Mouse (Mus musculus): ENCODE measurements at regions not wholly inside any gene's neighbourhood (a gene's known extent, or its start where the extent isn't known, plus 50 kb on each side); places are given as distances from the start of the nearest gene placed in this dataset.
A peak's percentile ranks its signal among the peaks of the same experiment; 100 is the strongest.

DNA sequence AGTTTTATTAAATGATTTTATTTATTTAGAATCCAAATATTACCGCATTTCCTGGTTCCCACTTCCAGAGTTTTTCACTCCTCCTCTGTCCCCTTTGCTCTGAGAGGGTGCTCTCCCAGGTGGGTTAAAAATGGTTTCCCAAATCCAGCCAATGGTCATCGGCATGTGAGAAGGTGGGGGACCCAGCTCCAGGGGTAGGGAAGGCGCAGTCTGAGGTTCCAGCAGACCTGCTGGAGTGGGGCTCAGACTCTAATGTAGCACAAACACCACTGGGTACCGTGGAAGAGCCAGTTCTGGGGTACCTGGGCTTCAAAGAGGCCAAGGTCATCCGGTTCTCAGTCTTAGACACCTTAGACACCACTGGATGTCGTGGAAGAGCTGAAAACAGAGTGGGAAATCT, 875.6 kb downstream of the Fscb start:
- no peak for DNase-seq (ENCODE audit: low spot score in 2 of 2)

DNA sequence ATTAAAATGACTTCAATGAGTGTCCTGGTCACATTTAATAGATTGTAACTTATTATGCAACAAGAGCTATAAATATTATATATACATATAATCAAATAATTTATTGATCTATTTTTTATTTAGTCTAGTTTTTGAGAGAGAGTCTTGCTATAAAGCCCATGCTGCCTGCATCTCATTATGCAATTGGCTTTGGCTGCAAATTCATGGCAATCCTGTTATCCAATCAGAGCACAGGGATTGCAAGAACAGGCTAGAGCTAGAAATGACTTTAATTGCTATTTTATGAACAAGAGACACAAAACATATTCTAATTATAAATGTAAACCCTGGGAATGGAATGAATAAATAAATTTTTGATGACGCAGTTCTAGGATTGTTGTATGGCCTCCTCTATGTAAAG, 919.8 kb downstream of the Fscb start:
- DNase-seq (ENCODE audit: low spot score in 2 of 2): no peak

DNA sequence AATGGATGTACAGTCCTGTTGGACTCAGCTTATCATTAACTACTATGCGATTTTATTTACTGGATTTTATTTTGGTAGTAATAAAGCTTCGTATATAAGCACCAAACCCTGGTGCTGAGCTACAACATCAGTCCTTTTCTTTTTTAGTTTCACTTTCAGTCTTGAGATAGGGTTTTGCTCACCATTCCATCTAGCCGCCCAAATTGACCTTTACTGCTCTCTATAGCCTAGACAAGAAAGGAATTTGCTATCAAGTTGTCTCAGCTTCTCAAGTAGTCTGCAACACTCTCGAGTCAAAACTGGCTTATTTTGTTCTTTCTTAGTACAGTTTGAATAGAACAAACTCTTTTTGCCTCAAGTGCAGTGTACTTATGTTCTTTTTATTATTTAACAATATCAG, 921.7 kb downstream of the Fscb start:
- no peak for DNase-seq (ENCODE audit: low spot score in 2 of 2)

DNA sequence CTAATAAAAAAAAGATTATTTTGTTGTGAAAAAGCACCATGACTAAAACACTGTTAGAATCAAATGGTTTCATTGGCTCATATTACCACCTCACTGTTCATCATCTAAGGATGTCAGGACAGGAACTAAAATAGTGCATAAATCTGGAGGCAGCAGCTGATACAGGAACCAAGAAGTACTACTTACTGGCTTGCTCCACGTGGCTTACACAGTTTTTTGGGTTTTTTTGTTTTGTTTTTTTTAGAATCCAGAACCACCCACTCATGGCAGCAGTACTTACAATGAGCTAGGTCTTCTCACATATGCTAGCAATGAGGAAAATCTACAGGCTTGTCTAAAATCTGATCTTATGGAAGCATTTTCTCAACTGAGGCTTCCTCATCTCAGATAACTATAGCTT, 940.4 kb downstream of the Fscb start:
- DNase-seq (ENCODE audit: low spot score in 2 of 2): peak; percentile 6 to 7

DNA sequence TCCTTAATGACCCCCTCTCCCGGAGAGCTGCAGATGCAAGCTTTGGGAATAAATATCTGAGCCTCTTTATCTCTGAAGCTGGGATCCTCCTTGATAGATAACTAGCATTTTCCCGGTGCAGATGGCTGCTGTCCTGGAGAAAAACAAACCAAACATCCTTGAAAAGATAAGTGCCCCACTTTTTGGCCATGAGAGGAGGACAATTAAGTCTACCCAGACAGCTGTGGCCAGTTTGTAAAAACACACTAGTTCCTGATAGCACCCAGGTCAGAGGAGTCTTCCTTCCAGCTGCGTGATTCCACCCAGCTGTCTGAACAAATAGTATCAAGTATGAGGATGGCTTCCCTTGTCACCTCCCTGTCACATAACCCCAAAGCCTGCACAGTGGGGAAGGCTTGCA, 970.7 kb downstream of the Fscb start:
- DNase-seq (ENCODE audit: low spot score in 2 of 2): no peak

DNA sequence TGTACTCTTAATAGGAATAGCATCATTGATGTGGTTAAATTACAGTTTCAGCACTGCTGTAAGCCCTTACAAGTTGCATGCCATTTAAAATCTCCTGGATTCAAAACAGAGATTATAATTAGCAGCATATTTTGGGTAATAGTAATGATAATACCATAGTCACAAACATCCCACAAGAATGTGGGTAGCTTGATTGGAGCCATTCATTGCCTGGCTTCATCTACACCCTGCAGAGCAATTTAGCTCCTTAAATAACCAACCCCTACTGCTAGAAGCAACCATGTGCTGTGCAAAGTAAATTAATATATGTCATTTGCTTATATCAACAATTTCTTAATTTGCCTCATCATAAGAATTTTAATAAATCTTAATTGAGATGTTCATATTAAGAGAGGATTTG, 984.1 kb downstream of the Fscb start:
- DNase-seq (ENCODE audit: low spot score in 2 of 2): no peak

DNA sequence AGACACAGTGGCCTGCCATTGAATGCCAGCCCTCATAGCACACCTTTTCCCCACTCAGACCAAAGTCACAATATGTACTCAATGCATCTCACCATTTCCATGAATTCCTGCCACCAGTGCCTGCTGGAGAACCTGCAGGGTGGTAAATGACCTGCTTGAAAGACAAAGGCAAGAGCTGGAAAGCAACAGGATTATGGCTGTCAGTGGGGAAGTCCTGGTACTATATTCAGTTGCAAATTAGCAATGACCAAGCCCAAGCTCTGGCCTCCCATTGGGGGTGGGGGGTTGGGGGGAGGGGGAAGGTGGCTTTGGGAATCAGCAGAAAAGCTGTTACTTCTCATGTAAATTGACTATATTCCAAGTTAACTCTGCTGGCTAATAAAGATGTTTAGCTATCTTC, 990.4 kb downstream of the Fscb start:
- no peak for DNase-seq (ENCODE audit: low spot score in 2 of 2)

DNA sequence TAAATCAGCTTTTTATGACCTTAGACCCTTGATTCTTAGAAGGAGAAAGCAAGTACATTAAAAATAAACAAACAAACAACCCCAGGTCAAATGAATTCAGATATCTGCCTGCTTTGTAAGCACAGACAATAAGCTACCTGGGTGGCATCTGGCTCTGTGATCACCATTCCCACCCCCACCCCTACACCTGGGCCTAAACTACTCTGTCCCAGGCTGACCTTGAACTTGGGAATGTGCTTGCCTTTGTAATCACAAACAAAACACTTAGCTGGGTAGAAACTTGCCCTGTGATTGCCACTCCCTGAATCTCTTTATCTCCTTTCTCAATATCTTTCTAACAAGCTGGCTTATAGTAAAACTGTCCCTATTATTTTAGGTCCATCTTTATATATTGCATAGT, 1005.6 kb downstream of the Fscb start:
- DNase-seq (ENCODE audit: low spot score in 2 of 2): no peak
